Mouse (Mus musculus): ENCODE measurements at regions not wholly inside any gene's neighbourhood (a gene's known extent, or its start where the extent isn't known, plus 50 kb on each side); places are given as distances from the start of the nearest gene placed in this dataset.

DNA sequence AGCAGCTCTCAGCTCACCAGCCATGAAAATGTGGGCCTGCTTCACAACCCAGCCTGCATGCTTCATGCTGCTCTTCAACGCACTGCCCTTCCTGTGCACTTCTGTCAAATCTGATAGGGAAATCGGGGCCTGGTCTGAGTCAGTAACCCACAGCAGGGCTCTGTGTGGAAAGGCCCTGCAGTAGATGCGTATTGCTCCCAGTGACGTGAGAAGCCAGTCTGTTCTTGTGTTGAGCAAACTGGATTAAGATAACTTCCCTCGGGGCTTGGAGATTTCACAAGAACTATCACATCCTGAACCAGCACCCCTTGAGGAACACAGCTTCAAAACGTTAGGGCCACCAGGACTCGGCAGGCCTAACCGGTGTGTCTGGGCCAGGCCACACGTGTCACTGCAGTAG lies 106.5 kb upstream of the Klf14 start:
- no peak for DNase-seq (ENCODE audit: low spot score)

DNA sequence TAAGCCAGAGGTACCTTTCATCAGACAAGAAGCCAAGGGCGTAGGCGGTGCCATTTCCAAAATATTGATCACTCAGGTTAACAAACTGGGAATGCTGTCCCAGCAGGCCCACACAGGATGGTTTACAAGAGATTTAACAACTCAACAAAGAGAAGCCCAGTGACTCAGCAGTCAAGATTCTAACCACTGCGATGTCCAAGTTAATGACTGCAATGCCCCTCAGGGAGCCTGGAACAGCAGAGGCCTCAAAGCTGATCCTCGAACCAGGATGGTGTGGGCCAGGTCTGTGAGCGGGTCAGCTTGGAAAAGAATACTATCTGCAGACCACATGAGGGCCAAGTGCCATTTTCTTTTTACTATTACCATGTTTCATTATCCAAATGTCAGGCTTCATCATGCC lies 108.0 kb upstream of the Klf14 start:
- no peak for DNase-seq (ENCODE audit: low spot score)

DNA sequence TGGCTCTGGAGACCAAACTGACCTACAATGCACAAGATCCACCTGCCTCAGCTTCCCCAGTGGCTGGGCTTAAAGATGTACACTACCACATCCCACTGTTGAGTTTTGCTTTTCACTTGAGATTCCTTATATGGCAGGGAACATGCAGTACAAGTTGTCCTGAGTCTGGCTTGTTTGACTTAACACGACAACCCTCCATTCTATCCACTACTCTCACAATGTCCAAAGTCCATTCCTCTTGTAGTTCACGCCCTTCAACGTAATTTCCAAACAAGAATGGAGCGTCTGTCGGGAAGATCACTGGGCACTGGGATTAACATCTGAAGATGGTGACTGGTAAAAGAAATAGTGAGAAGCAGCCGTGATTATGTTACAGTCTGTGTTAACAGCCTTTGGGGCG lies 108.6 kb upstream of the Klf14 start:
- DNase-seq (ENCODE audit: low spot score), result no peak

DNA sequence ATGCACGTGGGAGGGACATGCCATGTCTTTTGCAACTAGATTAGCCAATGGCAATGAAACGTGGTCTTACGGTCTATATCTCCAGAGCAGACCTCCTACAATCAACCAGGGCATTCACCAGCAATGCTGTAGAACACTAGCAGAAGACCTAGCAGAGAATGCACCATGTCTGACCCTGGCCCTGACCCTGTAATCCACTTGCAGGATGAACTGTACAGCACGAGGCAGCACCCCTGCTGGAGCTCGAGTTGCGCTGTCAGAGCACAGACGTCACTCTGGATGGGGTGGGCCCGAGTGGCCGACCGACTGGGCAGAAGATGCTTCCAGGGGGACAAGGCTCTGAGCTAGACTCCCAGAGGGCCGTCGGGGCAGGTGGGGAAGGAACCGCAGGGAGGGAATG lies 110.4 kb upstream of the Klf14 start:
- no peak for DNase-seq (ENCODE audit: low spot score)

DNA sequence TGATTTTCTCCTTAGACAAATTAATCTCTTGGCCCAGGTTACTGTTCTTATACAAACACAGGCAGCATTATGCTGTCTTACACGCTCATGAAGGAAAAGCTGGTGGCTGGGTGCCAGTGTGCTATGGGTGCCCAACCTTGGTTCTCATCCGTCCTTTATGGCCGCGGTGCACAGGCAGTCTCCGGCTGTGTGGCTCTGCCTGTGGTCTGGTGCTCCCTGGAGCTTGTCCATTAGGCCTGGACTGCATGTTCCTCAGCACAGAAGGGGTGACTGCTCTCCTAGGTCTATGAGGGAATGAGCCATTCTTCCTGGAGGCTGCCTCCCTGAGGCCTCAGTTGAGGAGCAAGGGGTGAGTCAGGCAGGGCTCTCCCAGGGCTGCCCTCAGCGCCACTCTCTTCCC lies 111.7 kb upstream of the Klf14 start:
- DNase-seq (ENCODE audit: low spot score), result no peak

DNA sequence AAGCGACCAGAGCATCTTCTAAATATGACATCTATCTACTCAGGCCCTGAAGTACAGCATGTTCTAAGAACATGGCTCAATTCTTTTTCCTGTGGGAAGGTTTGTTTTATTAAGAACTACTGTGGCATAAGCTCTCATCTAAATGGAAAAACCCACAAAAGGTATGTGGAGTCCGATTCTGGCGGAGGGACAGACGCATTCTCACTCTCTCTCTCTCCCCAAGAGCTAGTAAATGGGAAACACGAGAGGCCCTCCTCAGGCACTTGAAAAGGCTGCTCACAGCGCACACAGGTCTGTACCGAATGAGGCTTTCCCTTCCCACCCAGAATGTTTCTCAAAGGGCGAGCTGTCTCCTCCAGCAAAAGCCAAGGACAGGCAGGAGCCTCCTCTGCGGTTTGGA lies 112.1 kb upstream of the Klf14 start:
- no peak for DNase-seq (ENCODE audit: low spot score)

DNA sequence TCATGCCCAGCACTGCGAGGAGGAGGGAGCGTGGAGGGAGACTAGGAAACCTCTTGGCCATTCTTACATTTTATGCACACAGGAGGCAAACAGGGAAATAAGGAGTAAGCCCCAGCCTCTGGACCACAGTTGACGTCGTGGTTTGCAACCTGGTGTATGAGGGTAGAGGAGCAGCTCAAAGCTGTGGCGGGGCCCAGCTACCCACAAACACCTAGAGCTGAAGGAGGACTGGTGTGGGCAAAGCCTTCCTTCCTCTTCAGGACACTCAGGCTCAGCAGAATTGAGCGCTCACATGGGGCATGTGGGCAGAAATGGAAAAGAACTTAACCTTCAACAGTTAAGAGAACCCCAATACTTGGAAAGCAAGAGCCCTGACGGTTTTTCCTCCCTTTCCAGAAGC lies 113.2 kb upstream of the Klf14 start:
- DNase-seq (ENCODE audit: low spot score), result no peak

DNA sequence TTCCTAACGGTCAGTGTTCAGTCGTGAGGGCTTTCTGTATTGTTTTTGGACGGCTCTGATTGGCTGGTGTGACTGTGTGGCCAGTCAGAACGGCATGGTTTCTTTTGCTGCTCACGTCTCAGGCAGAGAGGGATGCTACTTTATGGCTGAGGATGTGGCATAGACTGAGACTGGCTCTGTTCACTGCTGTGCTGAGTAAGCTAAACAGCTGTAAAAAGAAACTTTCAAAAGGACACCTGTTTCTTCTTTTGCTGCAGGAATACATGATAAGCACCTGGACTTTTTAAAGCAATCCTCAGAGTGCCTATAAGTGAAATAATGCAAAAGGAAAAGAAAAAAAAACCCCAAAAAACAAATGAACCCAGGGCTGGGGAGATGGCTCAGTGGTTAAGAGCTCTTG lies 113.7 kb upstream of the Klf14 start:
- DNase-seq (ENCODE audit: low spot score), result no peak

DNA sequence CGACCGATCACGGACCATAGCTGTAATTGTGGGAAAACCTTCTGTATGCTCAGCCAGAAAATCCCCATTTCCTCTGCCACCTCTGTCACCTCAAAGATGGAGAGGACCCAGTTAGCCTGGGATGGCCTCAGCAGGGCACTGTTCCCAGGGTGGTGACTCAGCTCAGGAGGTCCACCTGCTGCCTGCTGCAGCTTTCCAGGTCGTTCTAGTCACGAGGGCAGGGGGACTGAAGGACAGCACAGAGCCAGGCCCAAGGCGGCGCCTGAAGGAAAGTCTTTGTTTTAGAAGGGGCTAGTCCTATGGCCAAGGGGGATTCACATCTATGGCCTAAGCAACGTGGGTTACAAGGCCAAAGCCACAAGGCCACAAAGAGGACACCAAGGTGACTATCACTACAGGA lies 114.5 kb upstream of the Klf14 start:
- no peak for DNase-seq (ENCODE audit: low spot score)

DNA sequence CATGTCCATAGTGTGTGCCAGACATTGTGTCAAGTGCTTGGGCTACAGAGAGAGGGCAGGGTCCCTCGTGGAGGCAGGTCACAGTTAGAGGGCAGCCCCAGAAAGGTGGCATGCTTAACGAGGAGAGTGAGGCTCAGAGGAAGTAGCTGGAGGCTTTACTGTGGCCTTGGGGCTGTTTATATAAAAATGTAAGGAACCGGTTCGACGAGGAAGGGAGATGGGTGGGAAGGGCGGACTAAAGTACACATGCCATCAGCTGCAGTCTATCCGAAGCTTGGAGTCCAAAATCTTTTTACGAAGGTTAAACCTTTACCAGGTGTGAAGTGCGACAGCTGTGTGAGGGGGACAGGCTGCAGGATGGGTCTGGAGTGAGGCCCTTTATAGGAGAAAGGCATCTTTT lies 115.5 kb upstream of the Klf14 start:
- no peak for DNase-seq (ENCODE audit: low spot score)

DNA sequence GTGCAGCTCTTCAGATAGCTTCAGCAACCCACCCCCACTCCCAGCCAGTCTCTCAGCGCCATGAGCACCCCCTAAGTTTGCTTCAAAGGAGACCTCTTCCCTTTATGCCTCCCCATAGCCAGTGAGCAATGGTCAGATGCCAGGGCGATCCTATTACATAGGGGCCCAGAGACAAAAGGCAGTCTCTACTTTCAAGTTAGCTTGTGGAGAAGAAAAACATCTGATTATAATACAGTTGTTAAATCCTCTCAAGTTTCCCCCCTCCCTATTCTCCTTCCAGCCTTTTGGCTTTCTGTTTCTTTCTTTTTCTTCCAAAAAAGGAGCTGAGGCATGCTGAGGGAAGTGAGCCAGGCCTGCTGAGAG lies 116.3 kb upstream of the Klf14 start:
- DNase-seq (ENCODE audit: low spot score), result no peak

DNA sequence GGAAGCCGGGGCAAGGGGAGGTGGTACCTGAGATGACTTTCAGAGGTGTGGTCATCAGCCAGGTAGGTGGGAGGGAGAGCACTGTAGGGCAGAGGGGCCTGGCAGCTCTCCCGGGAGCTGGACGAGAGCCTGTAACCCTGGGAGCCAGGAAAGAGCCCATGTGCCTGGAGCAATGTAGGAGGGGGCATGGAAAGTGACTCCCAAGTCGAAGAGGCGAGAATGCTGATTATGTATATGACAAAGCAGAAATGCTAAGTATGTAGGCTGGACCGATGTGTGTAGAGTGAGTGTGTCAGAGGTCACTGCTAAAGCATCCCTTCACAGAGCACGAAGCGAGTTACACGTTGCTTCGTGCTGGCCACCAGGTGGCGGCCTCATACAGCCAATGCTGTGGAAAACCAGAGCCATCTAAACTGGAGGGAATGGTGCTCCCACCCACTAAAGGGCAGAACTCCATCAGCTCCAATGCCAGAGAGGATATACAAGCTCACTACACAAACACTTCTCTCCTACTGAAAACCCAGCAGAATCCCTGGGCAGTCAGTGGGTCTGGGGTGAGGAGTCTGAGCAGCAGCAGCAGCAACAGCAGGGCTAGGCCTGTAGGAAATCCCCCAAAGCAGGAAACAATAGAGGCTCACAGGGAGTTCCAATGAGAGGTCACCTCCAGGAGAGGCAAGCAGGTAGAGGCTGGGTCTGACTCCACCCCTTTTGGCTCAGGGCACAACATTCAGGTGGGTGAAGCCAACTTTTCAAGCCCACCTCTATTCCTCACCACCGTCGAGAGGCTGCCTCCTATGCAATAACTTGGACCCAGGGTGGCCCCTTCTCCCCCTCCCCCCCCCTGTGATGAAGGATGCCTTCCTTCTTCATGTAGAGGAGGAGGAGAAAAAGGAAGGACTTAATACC lies 116.9 kb upstream of the Klf14 start:
- DNase-seq (ENCODE audit: low spot score), result peak; percentile 91

DNA sequence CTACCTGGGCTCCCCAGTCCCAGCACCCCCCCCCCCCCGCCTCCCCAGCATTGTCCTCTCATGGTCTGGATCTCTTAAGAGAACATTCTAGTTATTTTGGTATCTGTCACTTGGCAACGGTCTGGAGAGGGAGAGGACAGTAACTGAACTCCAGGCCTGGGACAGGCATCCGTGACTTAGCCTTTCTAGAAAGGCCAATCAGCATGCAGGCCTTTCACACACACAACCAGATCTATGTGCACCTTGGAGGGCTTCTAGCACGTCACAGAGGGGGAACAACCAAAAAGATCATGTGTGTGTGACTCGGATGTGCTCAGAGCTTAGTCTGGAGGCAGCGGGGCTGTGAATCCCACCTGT lies 117.6 kb upstream of the Klf14 start:
- no peak for DNase-seq (ENCODE audit: low spot score)

DNA sequence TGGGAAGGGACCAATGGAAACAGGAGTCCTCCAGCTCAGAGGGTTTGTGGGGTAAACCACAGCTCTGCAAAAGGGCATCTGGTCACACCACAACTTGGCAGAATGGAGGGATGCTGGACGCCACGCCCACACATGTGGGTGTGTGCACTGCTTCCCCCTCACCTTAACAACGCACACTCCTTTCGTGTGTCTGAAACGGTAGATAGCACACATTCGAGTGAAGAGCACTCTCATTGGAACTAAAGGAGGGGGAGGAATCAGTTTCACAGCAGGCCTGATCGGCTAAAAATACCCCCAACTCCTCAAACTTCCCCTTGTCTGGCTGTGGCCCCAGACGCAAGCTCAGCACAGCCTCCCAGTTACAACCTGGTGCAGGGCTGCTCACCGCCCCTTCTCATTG lies 118.3 kb upstream of the Klf14 start:
- DNase-seq (ENCODE audit: low spot score), result no peak

DNA sequence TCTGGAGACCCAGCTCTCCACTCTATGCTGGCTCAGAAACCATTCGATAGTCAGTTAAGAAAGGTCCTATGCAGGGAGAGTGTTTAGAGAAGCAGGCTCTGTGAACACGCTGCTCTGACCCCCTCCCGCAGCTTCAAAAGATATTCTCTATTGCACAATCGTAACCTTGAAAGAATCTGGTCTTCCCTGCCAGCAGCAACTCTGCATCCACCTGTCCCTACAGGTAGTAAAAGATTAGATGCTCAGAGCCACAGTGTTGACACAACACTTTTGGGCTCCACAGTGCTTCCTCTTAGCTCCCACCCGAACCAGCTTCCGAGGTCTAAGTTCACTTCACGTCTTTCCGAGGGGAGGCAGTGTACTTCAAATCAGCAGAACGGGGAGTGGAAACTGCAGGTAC lies 118.9 kb upstream of the Klf14 start:
- DNase-seq (ENCODE audit: low spot score), result no peak

DNA sequence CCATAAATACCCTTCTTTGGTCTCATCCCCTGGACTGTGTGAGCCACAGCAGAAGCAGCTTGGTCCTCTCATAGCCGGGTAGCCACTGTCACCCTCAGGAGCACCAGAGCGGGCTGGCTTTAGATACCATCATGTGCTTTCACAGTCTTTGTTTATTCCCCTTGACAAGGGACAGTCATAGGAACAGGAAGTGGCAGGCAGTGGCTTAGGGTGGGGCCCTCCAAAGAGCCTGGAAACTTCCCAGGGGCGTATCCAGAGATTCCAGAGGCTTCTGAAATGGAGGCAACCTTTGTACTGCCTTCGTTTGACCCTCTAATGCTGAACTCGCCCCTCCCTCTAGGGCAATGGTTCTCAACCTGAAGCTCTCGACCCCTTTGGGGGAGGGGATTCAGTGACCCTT lies 119.5 kb upstream of the Klf14 start:
- DNase-seq (ENCODE audit: low spot score), result no peak

DNA sequence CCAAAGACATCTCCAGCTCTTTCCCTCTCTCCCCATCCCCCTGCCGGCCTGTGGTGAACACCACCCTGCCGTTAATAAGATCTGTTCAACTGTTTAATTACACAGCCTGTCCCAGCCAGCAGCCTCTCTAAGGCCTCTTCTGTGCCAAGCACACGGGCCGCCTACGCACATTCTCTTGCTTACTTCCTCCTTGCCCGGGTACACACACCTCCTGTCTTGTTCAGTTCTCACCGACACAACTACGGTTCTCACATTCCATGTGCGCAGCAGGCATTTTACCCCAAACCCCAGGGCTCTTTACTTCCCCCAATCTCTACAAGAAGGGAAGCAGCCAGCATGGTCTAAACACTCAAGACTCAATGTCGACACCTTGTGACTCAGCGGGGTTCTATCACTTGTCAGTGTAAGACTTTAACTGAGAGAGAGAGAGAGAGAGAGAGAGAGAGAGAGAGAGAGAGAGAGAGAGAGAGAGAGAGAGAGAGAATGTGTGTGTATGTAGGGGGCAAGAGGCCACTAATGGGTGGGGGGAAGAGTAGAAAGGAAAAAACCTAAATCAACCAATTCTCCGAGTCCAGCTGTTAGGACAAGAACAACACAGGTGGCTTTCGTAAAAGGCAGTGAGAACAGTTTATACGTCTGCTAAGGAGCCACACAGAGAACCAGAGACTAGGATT lies 120.8 kb upstream of the Klf14 start:
- DNase-seq (ENCODE audit: low spot score), result no peak

DNA sequence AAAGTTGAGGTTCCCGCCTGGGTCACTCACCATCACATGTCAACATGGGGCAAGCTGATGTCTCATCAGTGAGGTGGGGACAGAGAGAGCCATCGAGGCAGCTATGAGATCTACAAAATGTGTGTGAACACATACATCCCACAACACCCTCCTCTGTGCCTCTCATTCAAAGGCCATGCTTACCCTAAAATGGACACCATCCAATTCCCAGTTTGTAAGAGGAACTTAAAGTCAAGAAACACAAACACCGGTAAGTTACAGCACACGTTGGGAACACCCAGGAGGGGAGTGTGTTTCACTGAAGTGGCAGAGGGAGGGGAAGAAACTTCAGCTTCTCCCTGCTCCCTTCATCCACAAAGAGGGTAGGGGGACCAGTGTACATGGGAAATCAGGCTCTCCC lies 121.4 kb upstream of the Klf14 start:
- no peak for DNase-seq (ENCODE audit: low spot score)

DNA sequence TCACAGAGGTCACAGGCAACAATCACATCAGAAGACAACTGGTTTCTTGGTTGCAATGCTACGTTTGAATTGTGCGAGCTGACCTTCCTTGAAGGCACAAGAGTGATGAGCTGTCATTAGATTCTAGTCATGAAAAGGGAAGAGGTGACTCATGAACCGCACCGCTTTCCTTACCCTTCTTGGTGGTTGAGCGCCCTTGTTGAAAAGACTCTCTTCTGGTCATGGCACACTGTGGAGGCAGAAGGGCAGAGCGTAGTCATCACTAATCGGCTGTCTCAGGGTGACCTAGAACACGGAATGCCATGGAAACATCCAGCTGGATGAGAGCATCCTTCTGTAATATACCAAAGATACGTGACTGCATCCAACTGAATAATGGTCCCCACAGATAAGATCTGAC lies 121.8 kb upstream of the Klf14 start:
- no peak for DNase-seq (ENCODE audit: low spot score)

DNA sequence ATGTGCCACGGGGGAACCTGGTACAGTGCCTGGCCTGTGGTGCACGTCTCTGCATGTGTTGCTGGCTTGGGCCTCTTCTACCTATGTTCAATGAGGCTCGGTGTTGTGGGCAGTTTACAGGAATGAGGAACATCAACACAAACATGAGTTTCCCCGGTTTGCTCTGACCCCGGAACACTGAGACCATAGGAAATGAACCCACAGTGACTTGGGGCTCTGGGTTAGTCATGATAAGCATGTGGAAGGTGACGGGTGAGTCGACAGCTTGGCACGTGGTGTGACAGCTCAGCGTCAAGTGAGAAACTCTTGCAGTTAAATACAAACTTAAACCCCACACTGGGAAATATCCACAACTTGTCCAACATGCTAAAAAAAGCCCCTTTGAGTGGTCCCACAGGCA lies 122.4 kb upstream of the Klf14 start:
- DNase-seq (ENCODE audit: low spot score), result no peak

DNA sequence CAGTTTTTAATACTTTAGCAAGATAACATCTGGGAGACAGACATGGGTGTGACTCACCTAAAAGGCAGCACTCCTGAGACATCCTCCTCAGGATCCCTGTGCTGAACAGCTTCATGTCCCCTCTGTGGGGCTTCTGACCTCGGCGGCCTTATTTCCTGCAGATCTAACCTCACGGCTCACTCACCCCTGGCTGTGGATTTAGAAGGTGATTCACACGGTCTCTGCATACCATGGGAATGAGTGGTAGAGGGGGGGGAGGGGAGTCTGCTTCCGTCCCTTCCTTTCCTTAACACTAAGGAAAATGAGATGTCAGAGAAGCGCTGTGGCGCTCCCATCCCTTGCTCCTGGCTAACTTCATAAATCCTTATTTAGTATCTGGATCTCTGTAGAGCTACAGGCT lies 123.1 kb upstream of the Klf14 start:
- no peak for DNase-seq (ENCODE audit: low spot score)

DNA sequence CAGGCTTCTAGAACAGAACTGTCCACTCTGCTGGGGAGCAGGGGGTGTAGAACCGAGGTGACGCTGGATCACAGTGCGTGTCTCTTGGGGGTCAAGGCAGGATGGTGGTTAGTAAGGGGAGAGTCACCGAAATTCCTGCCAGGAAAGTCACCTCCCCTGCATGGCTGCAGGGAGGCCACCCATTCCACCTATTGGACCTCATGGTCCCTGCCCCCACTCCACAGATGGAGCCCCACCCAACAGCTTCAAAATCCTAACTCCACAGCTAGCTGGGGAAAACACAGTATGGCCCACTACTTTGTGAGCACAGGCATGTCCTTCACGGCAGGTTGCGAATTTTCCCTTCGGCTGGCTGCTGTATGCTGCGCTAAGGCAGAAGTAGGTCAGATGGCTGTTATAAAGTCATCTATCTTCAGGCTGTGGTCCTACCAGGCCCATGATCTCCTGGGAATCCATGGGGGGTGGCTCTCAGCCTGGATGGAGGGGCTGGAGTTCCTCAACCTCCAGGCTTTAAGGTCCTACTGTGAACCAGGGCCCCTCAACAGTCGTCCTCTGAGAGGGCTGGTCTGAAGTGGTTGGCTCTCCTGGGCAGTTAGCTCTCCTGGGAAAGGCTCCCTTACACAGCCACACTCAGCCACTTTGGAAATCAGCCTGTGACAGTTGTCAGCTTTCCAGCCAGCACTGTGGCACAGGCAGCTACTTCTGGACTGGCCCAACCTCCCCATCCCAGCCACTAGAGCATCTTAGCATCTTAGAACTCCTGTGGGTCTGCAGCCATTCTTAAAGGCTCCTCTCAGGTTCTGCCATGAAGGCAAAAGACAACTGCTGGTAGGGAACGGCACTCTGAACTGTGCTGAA lies 124.0 kb upstream of the Klf14 start:
- no peak for DNase-seq (ENCODE audit: low spot score)

DNA sequence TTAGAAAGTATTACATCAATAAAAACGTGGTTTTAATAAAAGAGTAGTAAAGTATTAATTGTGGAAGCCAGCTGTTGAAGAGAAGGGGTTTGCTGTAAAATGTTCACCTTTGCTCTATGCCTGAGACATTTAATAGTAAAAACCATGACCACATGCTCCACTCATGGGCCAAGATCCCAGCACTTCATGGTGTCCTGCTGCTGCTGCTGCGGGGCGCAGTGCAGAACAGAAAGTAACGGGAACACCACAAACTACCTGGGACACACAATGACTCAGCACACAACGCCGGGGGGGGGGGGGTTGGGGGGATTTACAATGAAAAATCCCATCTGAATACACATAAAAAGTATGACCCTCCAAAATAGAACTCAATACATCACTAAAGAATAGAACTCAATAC lies 124.8 kb upstream of the Klf14 start:
- no peak for DNase-seq (ENCODE audit: low spot score)

Data from embryo, embryonic 10 days (tissue).